Mouse (Mus musculus) embryonic facial prominence, embryonic 10.5 days (tissue): ENCODE measurements around the gene Hist2h3c1. TPM values are rescaled to one million over a fixed set of nuclear protein-coding genes. Genes with fewer than 3 reads are reported as not detected.
"Not testable (repeated sequence)": the region's sequence is repeated elsewhere in the genome, so short reads cannot be mapped to it uniquely, and the experiment has no call there.

Experiments
- DNase-seq: peaks from one replicate; pipeline ENCODE4 v3.0.0-alpha.2; 2017; ENCODE audit warnings: low spot score
- H3K27ac ChIP-seq: fragments of 300-500 bp; sonication (generic); replicated peaks from 2 replicates; pipeline ENCODE4 v1.5.1; 2016; ENCODE audit warnings: mild to moderate bottlenecking
- H3K27me3 ChIP-seq: fragments of 300-500 bp; sonication (generic); replicated peaks from 2 replicates; pipeline ENCODE4 v1.6.1; 2016; ENCODE audit warnings: low read depth, mild to moderate bottlenecking; ENCODE audit not compliant: poor library complexity, severe bottlenecking
- H3K36me3 ChIP-seq: fragments of 300-500 bp; sonication (generic); replicated peaks from 2 replicates; pipeline ENCODE4 v1.6.1; 2016; ENCODE audit warnings: mild to moderate bottlenecking, moderate library complexity
- H3K4me1 ChIP-seq: fragments of 300-500 bp; sonication (generic); 2 replicates; pipeline ENCODE4 v1.6.1; 2016
- H3K4me3 ChIP-seq: fragments of 300-500 bp; sonication (generic); 2 replicates; pipeline ENCODE4 v1.5.1; 2016; ENCODE audit warnings: mild to moderate bottlenecking, moderate library complexity
- H3K9me3 ChIP-seq: fragments of 300-500 bp; sonication (generic); 2 replicates; pipeline ENCODE4 v1.6.1; 2016; ENCODE audit warnings: mild to moderate bottlenecking
- WGBS: fragments of 180-500 bp; shearing (Covaris S2); methylation state at CpG from one replicate; pipeline ENCODE4 v1.1.7; 2016; 5-methylcytosine and 5-hydroxymethylcytosine counted together
- polyA plus RNA-seq: library from polyadenylated mRNA; unstranded; fragments of >200 nt; fragmentation: Nextera tagmentation; extraction: Ambion mirVana; gene quantifications from 2 replicates; pipeline ENCODE4 v1.2.1, GENCODE M21; 2016

Gene Hist2h3c1
- 0.52 and 0.81 TPM in 2 replicates for polyA plus RNA-seq

- WGBS, result 0% methylated on average over 16 of the region's 47 CpGs
- H3K36me3 ChIP-seq, H3K27me3 ChIP-seq, H3K9me3 ChIP-seq, DNase-seq: not testable (repeated sequence)
- H3K27ac ChIP-seq, result peak within 1 kb of the TSS; percentile 88
- H3K4me3 ChIP-seq, result peak within 1 kb of the TSS; percentile 65
- peaks cover 69% of the 10 kb centered on the region for H3K4me1 ChIP-seq
These were observed at the start of gene Hist2h3c1 for GRCm38 (mm10) chr3:96246427-96246856. Gene Hist2h3c1, plus strand, starts transcription at chr3:96246685.

- Histone ChIP-seq H3K4me3 (peak overlapping the region; percentile 74), H3K9me3 (no peaks in the 10 kb centered on the region), H3K36me3 (peaks cover 8% of the 10 kb centered on the region), H3K4me1 (peaks cover 34% of the 10 kb centered on the region), H3K27ac (peak overlapping the region; percentile 97), H3K27me3 (peaks cover 13% of the 10 kb centered on the region; the same call in 1 of the 2 replicates)
- peak; percentile 91 for DNase-seq
- WGBS, result under 1% methylated on average over 50 of the region's 50 CpGs
These were observed 49.2 kb upstream of the Hist2h3c1 start for GRCm38 (mm10) chr3:96197129-96197749.

GRCm38 (mm10) chr3:96198181-96198580, 48.3 kb upstream of the Hist2h3c1 start:
- WGBS, result 6% methylated on average over 6 of the region's 6 CpGs
- H3K4me3 ChIP-seq, result peak overlapping the region; percentile 74
- H3K27ac ChIP-seq, result peak overlapping the region; percentile 97
- H3K4me1 ChIP-seq, result peaks cover 28% of the 10 kb centered on the region
- peaks cover 8% of the 10 kb centered on the region for H3K36me3 ChIP-seq
- DNase-seq, result peak; percentile 26
- peaks cover 13% of the 10 kb centered on the region; the same call in 1 of the 2 replicates for H3K27me3 ChIP-seq
- no peaks in the 10 kb centered on the region for H3K9me3 ChIP-seq

GRCm38 (mm10) chr3:96198601-96199251, 47.8 kb upstream of the Hist2h3c1 start:
- not testable (repeated sequence) for DNase-seq, H3K9me3 ChIP-seq, H3K27me3 ChIP-seq, H3K36me3 ChIP-seq, H3K27ac ChIP-seq
- peak overlapping the region; percentile 30; the same call in 1 of the 2 replicates for H3K4me3 ChIP-seq
- peaks cover 23% of the 10 kb centered on the region for H3K4me1 ChIP-seq
- 28% methylated on average over 8 of the region's 8 CpGs for WGBS

- no peak for DNase-seq
- H3K27me3 ChIP-seq, result 0 out of 2 replicates have a peak, but pooled peaks cover 7% of the 10 kb centered on the region
- no peak overlapping the region for H3K4me3 ChIP-seq
- H3K36me3 ChIP-seq, result peaks cover 8% of the 10 kb centered on the region
- H3K4me1 ChIP-seq, result peaks cover 21% of the 10 kb centered on the region
- no peak overlapping the region for H3K27ac ChIP-seq
- WGBS, result 59% methylated on average over 2 of the region's 2 CpGs
- H3K9me3 ChIP-seq, result no peaks in the 10 kb centered on the region
These were observed 46.8 kb upstream of the Hist2h3c1 start for GRCm38 (mm10) chr3:96199731-96200130.

- Histone ChIP-seq H3K27ac (no peak overlapping the region), H3K36me3 (no peaks in the 10 kb centered on the region), H3K4me3 (no peak overlapping the region), H3K4me1 (peaks cover 7% of the 10 kb centered on the region), H3K27me3 (no peaks in the 10 kb centered on the region), H3K9me3 (no peaks in the 10 kb centered on the region)
- DNase-seq, result no peak
- 88% methylated on average over 3 of the region's 3 CpGs for WGBS
These were observed 38.7 kb upstream of the Hist2h3c1 start for GRCm38 (mm10) chr3:96207819-96208218.

GRCm38 (mm10) chr3:96209242-96209641, 37.2 kb upstream of the Hist2h3c1 start:
- no peak overlapping the region for H3K27ac ChIP-seq
- no peaks in the 10 kb centered on the region for H3K36me3 ChIP-seq
- 20% methylated on average over 15 of the region's 15 CpGs for WGBS
- DNase-seq, result peak; percentile 45
- H3K27me3 ChIP-seq, result no peaks in the 10 kb centered on the region; the same call in 1 of the 2 replicates
- no peaks in the 10 kb centered on the region for H3K9me3 ChIP-seq
- H3K4me3 ChIP-seq, result no peak overlapping the region
- peaks cover 7% of the 10 kb centered on the region for H3K4me1 ChIP-seq

GRCm38 (mm10) chr3:96219191-96219641, 27.3 kb upstream of the Hist2h3c1 start:
- Histone ChIP-seq H3K27me3 (peaks cover 6% of the 10 kb centered on the region), H3K4me3 (peak overlapping the region; percentile 70), H3K9me3 (no peaks in the 10 kb centered on the region), H3K4me1 (peaks cover 43% of the 10 kb centered on the region), H3K36me3 (no peaks in the 10 kb centered on the region), H3K27ac (peak overlapping the region; percentile 97)
- DNase-seq, result peak; percentile 59
- WGBS, result under 1% methylated on average over 12 of the region's 12 CpGs

GRCm38 (mm10) chr3:96219661-96220130, 26.8 kb upstream of the Hist2h3c1 start, which contains the start of the genes Bola1 and Hist2h2ab:
Gene Bola1, minus strand, starts transcription at chr3:96219709.
Gene Hist2h2ab, plus strand, starts transcription at chr3:96219865.
- Histone ChIP-seq H3K27ac (peak within 1 kb of the TSS; percentile 97), H3K27me3 (peaks cover 6% of the 10 kb centered on the region), H3K36me3 (no peaks in the 10 kb centered on the region), H3K4me1 (peaks cover 43% of the 10 kb centered on the region), H3K9me3 (no peaks in the 10 kb centered on the region), H3K4me3 (peak within 1 kb of the TSS; percentile 70)
- peak; percentile 80 for DNase-seq
- under 1% methylated on average over 37 of the region's 37 CpGs for WGBS

- Histone ChIP-seq H3K4me3 (peak overlapping the region; percentile 70), H3K27ac (peak overlapping the region; percentile 97), H3K4me1 (peaks cover 46% of the 10 kb centered on the region)
- peak; percentile 64 for DNase-seq
- H3K27me3 ChIP-seq, H3K36me3 ChIP-seq, H3K9me3 ChIP-seq: not testable (repeated sequence)
- under 1% methylated on average over 40 of the region's 47 CpGs for WGBS
These were observed 26.2 kb upstream of the Hist2h3c1 start for GRCm38 (mm10) chr3:96220131-96220764.

- peak within 1 kb of the TSS; percentile 70 for H3K4me3 ChIP-seq
- peak; percentile 87 for DNase-seq
- H3K36me3 ChIP-seq, result no peaks in the 10 kb centered on the region
- H3K27me3 ChIP-seq, result no peaks in the 10 kb centered on the region; the same call in 1 of the 2 replicates
- WGBS, result under 1% methylated on average over 43 of the region's 43 CpGs
- peaks cover 47% of the 10 kb centered on the region for H3K4me1 ChIP-seq
- no peaks in the 10 kb centered on the region for H3K9me3 ChIP-seq
- H3K27ac ChIP-seq, result peak within 1 kb of the TSS; percentile 97
These were observed 25.5 kb upstream of the Hist2h3c1 start, which contains the start of the genes Hist2h2ac and Hist2h2be for GRCm38 (mm10) chr3:96220765-96221639. Gene Hist2h2ac, minus strand, starts transcription at chr3:96220880. Gene Hist2h2be, plus strand, starts transcription at chr3:96221119.
